In genomic region chr5:41051948-41052347, GRCm38 (mm10) we compare ENCODE assay signal across 9 mouse cellular contexts.
DNase-seq lines count a peak whose midpoint lies in the region; ATAC-seq and TF ChIP-seq lines count a peak whose summit lies in the region.
"Had no signal": no experiment of that assay in that cellular context is flagged by ENCODE, and none has a peak within 500 bp of the region (broad histone marks: within the 10 kb centered on the region; RNA-seq: fewer than 3 reads in every experiment).

No protein-coding gene starts in this region.

- no peaks in the 10 kb centered on the region for H3K79me2 ChIP-seq in heart, adult 2 months (replicated peaks; ENCODE audit: control insufficient read depth, insufficient read depth, low read length)

- ATAC-seq in common myeloid progenitor, adult 5-6 weeks (replicated peaks; ENCODE audit: low read depth, poor library complexity, severe bottlenecking): peak; percentile 56; the same call in 1 of the 2 replicates
- ATAC-seq in midbrain, embryonic 14.5 days (ENCODE audit: low FRiP score, low TSS enrichment): peak; percentile 34; the same call in 1 of the 2 replicates

- no peak overlapping the region for H3K4me3 ChIP-seq in heart, adult 2 months
- H3K4me3 ChIP-seq in midbrain, embryonic 14.5 days (replicated peaks; ENCODE audit: low read depth, low read length): no peak overlapping the region
- H3K4me3 ChIP-seq: heart, embryonic 15.5 days had no signal

- H3K4me2 ChIP-seq in midbrain, embryonic 14.5 days (ENCODE audit: low read length): no peak overlapping the region
- H3K4me2 ChIP-seq: heart, embryonic 15.5 days had no signal

- no peak for TF ChIP-seq EP300 in heart, adult 2 months (IDR thresholded peaks at IDR 0.05; ENCODE audit: insufficient read depth, low read depth, low read length)

- intact Hi-C loops in heart, adult 2 months (cut with DNase I): loop anchor here (1.0 kb wide), 1 partner anchor 718 kb away; no protein-coding TSS in a partner anchor

- WGBS in heart, adult 2 months: 28% methylated on average over 4 of the region's 4 CpGs
- WGBS in midbrain, embryonic 14.5 days: 31% methylated on average over 4 of the region's 4 CpGs

- H3K36me3 ChIP-seq in heart, adult 2 months (ENCODE audit: control insufficient read depth, insufficient read depth, low read length): no peaks in the 10 kb centered on the region
- H3K36me3 ChIP-seq in midbrain, embryonic 14.5 days (ENCODE audit: control insufficient read depth, insufficient read depth, low read length): no peaks in the 10 kb centered on the region
- H3K36me3 ChIP-seq: heart, embryonic 15.5 days had no signal

- no peak overlapping the region for H3K9ac ChIP-seq in heart, adult 2 months (ENCODE audit: low read depth, low read length)
- H3K9ac ChIP-seq in midbrain, embryonic 14.5 days (replicated peaks; ENCODE audit: low read length): no peak overlapping the region
- H3K9ac ChIP-seq: heart, embryonic 15.5 days had no signal

- peak; percentile 47 for TF ChIP-seq CTCF in heart, adult 2 months (IDR thresholded peaks at IDR 0.05)

- H3K4me1 ChIP-seq in heart, adult 2 months (ENCODE audit: control insufficient read depth, insufficient read depth, low read length): no peaks in the 10 kb centered on the region
- H3K4me1 ChIP-seq in midbrain, embryonic 14.5 days (ENCODE audit: control insufficient read depth, insufficient read depth, low read length): no peaks in the 10 kb centered on the region
- H3K4me1 ChIP-seq: heart, embryonic 15.5 days had no signal

- no peak for DNase-seq in heart, adult 2 months
- no peak for DNase-seq in heart, adult 11 months
- DNase-seq in lung, postnatal 14 days: peak; percentile 2
- DNase-seq in lung, adult 18-20 months: no peak
- peak; percentile 79 for DNase-seq in midbrain, embryonic 14.5 days
- no peak for DNase-seq in c-Kit-positive CD71-positive TER-119-positive erythroid progenitor cells, embryonic 14.5 days (ENCODE audit: low spot score)
- no peak for DNase-seq in natural killer cell, adult 2 months (ENCODE audit: low spot score in 2 of 2)

- no peaks in the 10 kb centered on the region for H3K27me3 ChIP-seq in heart, adult 2 months (ENCODE audit: control insufficient read depth, insufficient read depth, low read length)
- no peaks in the 10 kb centered on the region for H3K27me3 ChIP-seq in midbrain, embryonic 14.5 days (ENCODE audit: control insufficient read depth, insufficient read depth, low read length)

- no peaks in the 10 kb centered on the region for H3K9me3 ChIP-seq in midbrain, embryonic 14.5 days (ENCODE audit: control insufficient read depth, low read length)
- H3K9me3 ChIP-seq: heart, embryonic 15.5 days had no signal

- TF ChIP-seq POLR2A in heart, adult 2 months (IDR thresholded peaks at IDR 0.05; ENCODE audit: insufficient read depth, low read depth, low read length): no peak

- no peak overlapping the region for H3K27ac ChIP-seq in heart, adult 2 months
- H3K27ac ChIP-seq in midbrain, embryonic 14.5 days (replicated peaks; ENCODE audit: low read depth, low read length): no peak overlapping the region
- H3K27ac ChIP-seq: heart, embryonic 15.5 days had no signal

Comparison
In these comparisons a context has a peak if more than half of its experiments do, and no peak if none do; other contexts are left out.
1. DNase-seq: peak in lung, postnatal 14 days (single experiment) and midbrain, embryonic 14.5 days (single experiment); none in heart, adult 2 months (0 of 2), heart, adult 11 months (single experiment), lung, adult 18-20 months (0 of 2), c-Kit-positive CD71-positive TER-119-positive erythroid progenitor cells, embryonic 14.5 days (single experiment) and natural killer cell, adult 2 months (0 of 2).